Mouse (Mus musculus) liver, embryonic 14.5 days (tissue): Measurements from ENCODE around the gene Zfp821. TPM values are rescaled to one million over a fixed set of nuclear protein-coding genes. Genes with fewer than 3 reads are reported as not detected.

Experiments
- ATAC-seq: fragments of 200-750 bp; cut with Nextera tagmentation; 2 replicates; pipeline ENCODE4 v1.8.0; 2017; ENCODE audit warnings: moderate number of reproducible peaks, mild to moderate bottlenecking, moderate library complexity; ENCODE audit not compliant: insufficient read depth
- DNase-seq, 3 experiments: peaks; one replicate each; pipeline ENCODE4 v3.0.0-alpha.2; 2012 to 2013; ENCODE audit warnings: low read depth in 3 of 3, low spot score in 3 of 3
- H3K27ac ChIP-seq: fragments of 300-500 bp; sonication (generic); 2 replicates; pipeline ENCODE4 v1.5.1; 2014; ENCODE audit warnings: moderate library complexity, mild to moderate bottlenecking, control low read depth, inconsistent platforms
- H3K27me3 ChIP-seq: fragments of 300-500 bp; sonication (generic); 2 replicates; pipeline ENCODE4 v1.6.1; 2014; ENCODE audit warnings: mild to moderate bottlenecking, low read length, moderate library complexity; ENCODE audit not compliant: control insufficient read depth, insufficient read depth
- H3K36me3 ChIP-seq: fragments of 300-500 bp; sonication (generic); replicated peaks from 2 replicates; pipeline ENCODE4 v1.6.1; 2014; ENCODE audit warnings: low read depth; ENCODE audit not compliant: control insufficient read depth, insufficient read depth
- H3K4me1 ChIP-seq, 2 experiments: fragments of 200-500 bp in 1 of 2; fragments of 300-500 bp in 1 of 2; sonication (generic) in 1 of 2; replicated peaks; 2 replicates each; pipeline ENCODE4 v1.6.1; 2012 to 2014; ENCODE audit warnings: antibody characterized with exemption in 1 of 2, inconsistent platforms in 1 of 2, low read length in 1 of 2; ENCODE audit not compliant: control insufficient read depth in 2 of 2, insufficient read depth in 2 of 2
- H3K4me2 ChIP-seq: fragments of 300-500 bp; sonication (generic); 2 replicates; pipeline ENCODE4 v1.6.1; 2014; ENCODE audit warnings: low read depth, mild to moderate bottlenecking, control low read depth, moderate library complexity
- H3K4me3 ChIP-seq, 2 experiments: fragments of 200-500 bp in 1 of 2; fragments of 300-500 bp in 1 of 2; sonication (generic) in 1 of 2; 2 replicates each; pipeline ENCODE4 v1.5.1; 2012 to 2014; ENCODE audit warnings: low read depth in 2 of 2, low read length in 2 of 2, mild to moderate bottlenecking in 2 of 2, control low read depth in 1 of 2, inconsistent platforms in 1 of 2, moderate library complexity in 1 of 2; ENCODE audit not compliant: insufficient read depth in 1 of 2
- H3K9ac ChIP-seq: fragments of 300-500 bp; sonication (generic); replicated peaks from 2 replicates; pipeline ENCODE4 v1.6.1; 2014; ENCODE audit warnings: mild to moderate bottlenecking, control low read depth, moderate library complexity
- H3K9me3 ChIP-seq: fragments of 300-500 bp; sonication (generic); 2 replicates; pipeline ENCODE4 v1.6.1; 2016; ENCODE audit warnings: low read length, mixed read lengths; ENCODE audit not compliant: control insufficient read depth
- CTCF ChIP-seq: IDR thresholded peaks from 2 replicates; pipeline ENCODE4 v1.5.1; 2016; ENCODE audit warnings: antibody characterized with exemption, low read depth, control low read depth
- EP300 ChIP-seq: IDR thresholded peaks from 2 replicates; pipeline ENCODE4 v1.6.1; 2016; ENCODE audit warnings: antibody characterized with exemption, low read depth
- WGBS: fragments of 180-500 bp; shearing (Covaris S2); extraction: QIAGEN DNeasy Blood & Tissue Kit; methylation state at CpG from one replicate; pipeline ENCODE4 v1.1.7; 2014; ENCODE audit not compliant: insufficient replicate concordance; 5-methylcytosine and 5-hydroxymethylcytosine counted together
- polyA plus RNA-seq, 2 experiments: library from polyadenylated mRNA; depleted of rRNA in 1 of 2; stranded (reverse) in 1 of 2; unstranded in 1 of 2; fragments of >200 nt; fragmentation: Nextera tagmentation in 1 of 2; extraction: Ambion mirVana in 1 of 2; gene quantifications; 2 replicates each; pipeline versions ENCODE4 v1.2.1 to v1.2.3; 2012 to 2014

Gene Zfp821
- polyA plus RNA-seq, 2 experiments = 4.8 to 5.4 TPM

DNA sequence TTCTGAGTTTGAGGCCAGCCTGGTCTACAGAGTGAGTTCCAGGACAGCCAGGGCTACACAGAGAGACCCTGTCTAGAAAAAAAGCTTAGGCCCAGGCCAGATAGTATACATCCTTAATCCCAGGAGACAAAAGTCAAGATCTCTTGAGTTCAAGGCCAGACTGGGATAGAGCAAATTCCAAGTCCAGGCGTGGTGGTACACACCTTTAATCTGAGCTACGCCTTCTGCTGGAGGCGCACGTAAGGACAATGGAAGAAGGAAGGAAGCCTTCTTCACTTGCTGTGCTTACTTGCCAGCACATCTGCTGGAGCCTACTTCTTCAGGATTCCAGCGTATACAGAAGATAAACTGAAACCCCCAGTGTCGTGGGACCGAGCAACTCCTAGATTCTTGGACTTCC is 54.1 kb downstream of the Zfp821 start:
- DNase-seq (no peak), ATAC-seq (no peak)
- H3K27me3 ChIP-seq = no peaks in the 10 kb centered on the region
- H3K27ac ChIP-seq = no peak overlapping the region
- no peak overlapping the region for H3K4me2 ChIP-seq
- no peak overlapping the region for H3K4me3 ChIP-seq
- WGBS = 75% methylated on average over 7 of the region's 7 CpGs
- peaks cover 2% of the 10 kb centered on the region; the same call in 1 of the 2 replicates for H3K9me3 ChIP-seq
- H3K36me3 ChIP-seq = no peaks in the 10 kb centered on the region
- no peak overlapping the region for H3K9ac ChIP-seq
- H3K4me1 ChIP-seq = no peaks in the 10 kb centered on the region
- TF ChIP-seq CTCF = no peak
- no peak for TF ChIP-seq EP300

DNA sequence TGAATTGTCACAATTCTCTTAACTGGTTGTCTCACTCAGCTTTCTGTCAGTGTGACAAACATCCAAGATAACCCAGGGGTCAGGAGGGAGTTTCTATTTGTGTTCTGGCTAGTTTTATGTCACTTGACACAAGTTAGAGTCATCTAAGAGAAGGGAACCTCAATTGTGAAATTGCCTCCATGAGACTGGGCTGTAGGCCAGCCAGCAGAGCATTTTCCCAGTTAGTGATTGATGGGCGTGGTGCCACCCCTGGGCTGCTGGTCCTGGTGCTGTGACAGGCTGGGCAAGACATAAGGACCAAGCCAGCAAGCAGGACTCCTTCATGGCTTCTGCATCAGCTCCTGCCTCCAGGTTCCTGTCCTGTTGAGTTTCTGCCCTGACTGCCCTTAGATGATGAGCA is 54.9 kb downstream of the Zfp821 start:
- Histone ChIP-seq H3K27me3 (no peaks in the 10 kb centered on the region), H3K9me3 (peaks cover 2% of the 10 kb centered on the region; the same call in 1 of the 2 replicates), H3K36me3 (no peaks in the 10 kb centered on the region), H3K4me2 (no peak overlapping the region), H3K27ac (no peak overlapping the region), H3K9ac (no peak overlapping the region), H3K4me3 (no peak overlapping the region), H3K4me1 (no peaks in the 10 kb centered on the region)
- ATAC-seq (no peak), DNase-seq (no peak)
- WGBS = 15% methylated on average over 1 of the region's 1 CpGs
- TF ChIP-seq CTCF (no peak), EP300 (no peak)

- TF ChIP-seq CTCF (no peak), EP300 (no peak)
- H3K9me3 ChIP-seq = peaks cover 2% of the 10 kb centered on the region; the same call in 1 of the 2 replicates
- H3K4me2 ChIP-seq = no peak overlapping the region
- 69% methylated on average over 6 of the region's 6 CpGs for WGBS
- no peak overlapping the region for H3K9ac ChIP-seq
- DNase-seq (no peak), ATAC-seq (no peak)
- H3K27me3 ChIP-seq = no peaks in the 10 kb centered on the region
- H3K4me3 ChIP-seq = no peak overlapping the region
- no peaks in the 10 kb centered on the region for H3K36me3 ChIP-seq
- no peaks in the 10 kb centered on the region for H3K4me1 ChIP-seq
- no peak overlapping the region for H3K27ac ChIP-seq
These were observed 58.7 kb downstream of the Zfp821 start for GRCm38 (mm10) chr8:109764031-109764430.

GRCm38 (mm10) chr8:109766081-109766480 is 60.7 kb downstream of the Zfp821 start:
- WGBS = 51% methylated on average over 7 of the region's 7 CpGs
- TF ChIP-seq EP300 (no peak), CTCF (no peak)

GRCm38 (mm10) chr8:109773154-109773553 is 67.8 kb downstream of the Zfp821 start:
- Histone ChIP-seq H3K4me1 (peaks cover 0 to 2% of the 10 kb centered on the region in 2 experiments; a peak in 1 of 4 replicates), H3K4me2 (no peak overlapping the region), H3K9ac (no peak overlapping the region), H3K9me3 (no peaks in the 10 kb centered on the region), H3K27me3 (no peaks in the 10 kb centered on the region), H3K4me3 (no peak overlapping the region), H3K36me3 (no peaks in the 10 kb centered on the region), H3K27ac (no peak overlapping the region)
- no peak for TF ChIP-seq CTCF
- ATAC-seq (no peak), DNase-seq (no peak)
- 10% methylated on average over 3 of the region's 3 CpGs for WGBS

More at GRCm38 (mm10) chr8:109766081-109766480, 60.7 kb downstream of the Zfp821 start:
- no peak overlapping the region for H3K4me3 ChIP-seq
- no peak overlapping the region for H3K9ac ChIP-seq
- no peak for DNase-seq
- no peaks in the 10 kb centered on the region for H3K27me3 ChIP-seq
- H3K36me3 ChIP-seq = no peaks in the 10 kb centered on the region
- peaks cover 2% of the 10 kb centered on the region; the same call in 1 of the 2 replicates for H3K9me3 ChIP-seq
- no peaks in the 10 kb centered on the region for H3K4me1 ChIP-seq
- no peak for ATAC-seq
- no peak overlapping the region for H3K27ac ChIP-seq
- no peak overlapping the region for H3K4me2 ChIP-seq

Other genes with a start within 250 kb of the Zfp821 start
- not detected in 2 replicates for gene Pmfbp1, start 211.5 kb upstream of the Zfp821 start, polyA plus RNA-seq (2012; rRNA removed)
- not detected in 2 replicates for gene Pmfbp1, start 211.5 kb upstream of the Zfp821 start, polyA plus RNA-seq (2014; fragmentation: Nextera tagmentation; extraction: Ambion mirVana)
- gene Dhx38, start 139.7 kb upstream of the Zfp821 start, polyA plus RNA-seq (2012; rRNA removed) = 7.9 and 8.6 TPM in 2 replicates
- gene Dhx38, start 139.7 kb upstream of the Zfp821 start, polyA plus RNA-seq (2014; fragmentation: Nextera tagmentation; extraction: Ambion mirVana) = 8.2 TPM in 2 replicates
- 2.2 TPM in 2 replicates for gene Txnl4b, start 139.7 kb upstream of the Zfp821 start, polyA plus RNA-seq (2012; rRNA removed)
- gene Txnl4b, start 139.7 kb upstream of the Zfp821 start, polyA plus RNA-seq (2014; fragmentation: Nextera tagmentation; extraction: Ambion mirVana) = 10.0 and 12.8 TPM in 2 replicates
- 21.8 and 31.9 TPM in 2 replicates for gene Hp, start 126.4 kb upstream of the Zfp821 start, polyA plus RNA-seq (2012; rRNA removed)
- 27.8 and 50.8 TPM in 2 replicates for gene Hp, start 126.4 kb upstream of the Zfp821 start, polyA plus RNA-seq (2014; fragmentation: Nextera tagmentation; extraction: Ambion mirVana)
- 12.5 and 14.8 TPM in 2 replicates for gene Dhodh, start 96.9 kb upstream of the Zfp821 start, polyA plus RNA-seq (2012; rRNA removed)
- gene Dhodh, start 96.9 kb upstream of the Zfp821 start, polyA plus RNA-seq (2014; fragmentation: Nextera tagmentation; extraction: Ambion mirVana) = 15.3 and 19.0 TPM in 2 replicates
- 0.76 and 0.88 TPM in 2 replicates for gene Pkd1l3, start 91.0 kb upstream of the Zfp821 start, polyA plus RNA-seq (2012; rRNA removed)
- gene Pkd1l3, start 91.0 kb upstream of the Zfp821 start, polyA plus RNA-seq (2014; fragmentation: Nextera tagmentation; extraction: Ambion mirVana) = 0.37 and 0.71 TPM in 2 replicates
- 14.4 and 19.5 TPM in 2 replicates for gene Ist1, start 12.3 kb upstream of the Zfp821 start, polyA plus RNA-seq (2012; rRNA removed)
- gene Ist1, start 12.3 kb upstream of the Zfp821 start, polyA plus RNA-seq (2014; fragmentation: Nextera tagmentation; extraction: Ambion mirVana) = 31.1 and 32.6 TPM in 2 replicates
- gene Atxn1l, start 32.2 kb downstream of the Zfp821 start, polyA plus RNA-seq (2012; rRNA removed) = 2.2 and 2.5 TPM in 2 replicates
- 2.0 and 2.1 TPM in 2 replicates for gene Atxn1l, start 32.2 kb downstream of the Zfp821 start, polyA plus RNA-seq (2014; fragmentation: Nextera tagmentation; extraction: Ambion mirVana)
- gene Ap1g1, start 73.0 kb downstream of the Zfp821 start, polyA plus RNA-seq (2012; rRNA removed) = 12.5 and 13.8 TPM in 2 replicates
- 10.0 and 12.1 TPM in 2 replicates for gene Ap1g1, start 73.0 kb downstream of the Zfp821 start, polyA plus RNA-seq (2014; fragmentation: Nextera tagmentation; extraction: Ambion mirVana)
- gene Phlpp2, start 163.0 kb downstream of the Zfp821 start, polyA plus RNA-seq (2012; rRNA removed) = 6.5 TPM in 2 replicates
- 3.1 and 3.9 TPM in 2 replicates for gene Phlpp2, start 163.0 kb downstream of the Zfp821 start, polyA plus RNA-seq (2014; fragmentation: Nextera tagmentation; extraction: Ambion mirVana)